Mouse (Mus musculus) heart, postnatal 25 days (tissue): ENCODE data around the gene Scd4. TPM values are rescaled to one million over a fixed set of nuclear protein-coding genes. Genes with fewer than 3 reads are reported as not detected.
"Not testable (repeated sequence)": the region's sequence is repeated elsewhere in the genome, so short reads cannot be mapped to it uniquely, and the experiment has no call there.

Experiments
- DNase-seq: peaks from one replicate; pipeline ENCODE4 v3.0.0; 2022; ENCODE audit warnings: low spot score
- intact Hi-C: fragments of 180-260 bp; cut with DNase I; formaldehyde crosslinking; loops from one replicate; pipeline ENCODE4 v1.15.1; 2025
- total RNA-seq, 2 experiments: library from RNA; stranded (reverse); gene quantifications; 2 replicates each; pipeline ENCODE4 v1.2.3; 2021

Gene Scd4
- total RNA-seq, 2 experiments from 2014 or later: 6.5 to 9.2 TPM

DNA sequence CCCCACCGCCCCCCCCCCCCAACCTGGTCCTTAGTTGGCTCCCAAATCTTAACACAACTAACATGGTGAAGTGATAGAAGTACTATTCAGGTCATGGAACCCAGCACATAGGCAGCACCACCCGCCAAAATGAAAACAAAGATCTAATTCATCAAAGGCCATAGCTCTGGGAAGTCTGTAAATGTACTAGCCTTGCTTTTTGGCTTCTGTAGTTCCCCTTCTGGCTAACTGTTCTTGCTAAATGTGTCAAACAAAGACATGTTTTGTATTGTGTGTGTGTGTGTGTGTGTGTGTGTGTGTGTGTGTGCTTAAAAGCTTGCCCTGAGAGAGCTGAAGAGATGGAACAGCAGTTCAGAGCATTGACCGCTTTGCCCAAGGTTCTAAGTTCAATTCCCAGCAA is 19.8 kb upstream of the Scd4 start:
- intact Hi-C loops: no loop called here
- no peak for DNase-seq

DNA sequence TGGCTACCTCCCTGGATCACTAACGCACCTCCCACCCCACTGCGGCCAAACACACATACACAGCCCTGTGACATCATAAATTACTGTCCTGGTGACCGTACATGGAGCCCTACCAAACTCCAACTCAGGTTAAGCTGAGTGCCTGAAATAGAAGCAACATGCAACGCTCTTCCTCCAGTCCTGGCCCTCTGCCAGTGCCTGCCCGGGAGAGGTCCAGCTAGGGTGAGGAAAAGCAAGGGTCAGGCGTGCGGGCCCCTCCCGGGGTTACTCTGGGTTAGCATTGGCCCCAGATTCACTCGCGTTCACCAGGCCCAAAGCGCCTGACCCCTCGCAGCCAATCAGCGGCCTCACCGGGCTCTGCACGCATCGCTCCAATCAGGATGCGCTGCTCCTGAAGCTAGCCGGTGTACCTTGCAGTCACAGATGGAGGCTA is 18.5 kb upstream of the Scd4 start:
- intact Hi-C loops: no loop called here
- DNase-seq: peak; percentile 87

DNA sequence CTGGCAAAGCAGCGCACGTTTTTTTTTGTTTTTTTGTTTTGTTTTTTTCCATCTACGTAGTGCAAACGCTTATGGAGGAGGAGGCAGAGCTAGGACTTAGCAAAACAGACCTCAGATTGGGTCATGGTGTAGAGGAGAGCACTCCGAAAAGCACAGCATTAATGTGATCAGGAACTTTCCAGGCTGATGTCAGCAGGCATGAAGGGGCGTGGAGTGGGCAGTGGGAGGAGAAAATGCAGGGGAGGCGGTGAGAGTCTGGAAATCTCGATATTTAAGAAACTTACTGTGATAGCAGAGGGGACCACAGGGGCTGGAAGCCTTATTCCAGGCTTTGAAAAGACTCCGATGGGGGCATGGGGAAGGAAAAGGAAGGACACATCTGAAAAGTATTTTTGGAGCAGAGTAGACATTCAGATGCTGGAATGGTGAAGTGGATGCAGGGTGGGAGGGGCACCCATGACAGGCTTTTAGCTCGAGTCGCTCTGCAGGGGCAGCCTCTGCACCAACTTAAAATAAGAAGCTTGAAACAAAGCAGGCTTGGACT is 17.9 kb upstream of the Scd4 start:
- peak; percentile 41 for DNase-seq
- intact Hi-C loops: no loop called here

DNA sequence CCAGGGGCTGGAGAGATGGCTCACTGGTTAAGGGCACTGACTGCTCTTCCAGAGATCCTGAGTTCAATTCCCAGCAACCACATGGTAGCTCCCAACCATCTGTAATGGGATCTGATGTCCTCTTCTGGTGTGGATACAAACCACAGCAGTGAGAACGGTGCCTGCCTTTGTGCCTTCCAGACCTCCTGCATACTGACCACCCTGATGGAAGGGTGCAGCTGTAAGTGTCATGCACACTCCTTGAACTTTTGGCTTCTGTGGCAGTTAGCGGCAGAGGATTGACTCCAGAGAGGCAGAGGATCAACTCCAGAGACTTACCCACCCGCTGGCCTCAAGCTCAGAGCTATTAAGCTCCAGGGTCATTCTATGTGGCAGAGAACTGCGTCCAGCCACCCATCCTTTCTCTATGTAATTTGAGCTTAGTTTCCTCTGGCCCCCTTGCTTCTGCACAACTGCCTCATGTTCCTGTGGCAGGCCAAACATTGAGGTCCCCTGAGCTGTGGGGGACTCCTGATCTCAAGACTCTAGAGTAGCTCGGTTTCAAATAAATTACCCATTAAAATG is 16.1 kb upstream of the Scd4 start:
- intact Hi-C loops: no loop called here

DNA sequence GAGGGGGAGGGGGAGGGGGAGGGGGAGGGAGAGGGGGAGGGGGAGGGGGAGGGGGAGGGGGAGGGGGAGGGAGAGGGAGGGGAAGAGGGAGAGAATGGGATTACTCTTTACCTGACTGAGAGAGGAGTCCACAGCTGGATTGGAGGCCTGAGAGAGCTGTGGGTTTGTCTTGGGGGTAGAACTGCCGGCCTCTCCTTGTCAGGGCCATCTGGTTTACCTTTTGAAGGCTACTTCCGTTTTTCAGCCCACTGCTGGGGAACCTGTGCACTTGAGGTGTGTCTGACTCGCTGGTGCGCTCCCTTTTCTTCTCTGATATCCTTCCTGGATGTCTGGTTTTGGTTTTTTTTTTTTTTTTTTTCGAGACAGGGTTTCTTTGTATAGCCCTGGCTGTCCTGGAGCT is 15.5 kb upstream of the Scd4 start:
- DNase-seq: no peak
- intact Hi-C loops: no loop called here

More for the DNA sequence above, 16.1 kb upstream of the Scd4 start:
- DNase-seq: no peak

DNA sequence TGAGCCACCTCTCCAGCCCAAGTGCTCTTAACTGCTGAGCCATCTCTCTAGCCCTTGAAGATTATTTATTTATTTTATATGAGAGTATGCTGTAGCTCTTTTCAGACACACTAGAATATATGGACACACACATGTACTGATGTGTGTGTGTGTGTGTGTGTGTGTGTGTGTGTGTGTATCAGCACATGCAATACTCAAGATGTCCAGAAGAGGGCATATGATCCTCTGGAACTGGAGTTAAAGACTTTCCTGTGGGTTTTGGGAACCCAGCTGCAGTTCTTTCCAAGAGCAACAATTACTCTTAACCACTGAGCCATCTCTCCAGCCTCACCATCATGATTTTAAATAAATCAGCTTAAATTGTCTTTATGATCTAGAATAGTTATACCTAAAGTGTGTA is 14.3 kb upstream of the Scd4 start:
- intact Hi-C loops: no loop called here
- DNase-seq: no peak

DNA sequence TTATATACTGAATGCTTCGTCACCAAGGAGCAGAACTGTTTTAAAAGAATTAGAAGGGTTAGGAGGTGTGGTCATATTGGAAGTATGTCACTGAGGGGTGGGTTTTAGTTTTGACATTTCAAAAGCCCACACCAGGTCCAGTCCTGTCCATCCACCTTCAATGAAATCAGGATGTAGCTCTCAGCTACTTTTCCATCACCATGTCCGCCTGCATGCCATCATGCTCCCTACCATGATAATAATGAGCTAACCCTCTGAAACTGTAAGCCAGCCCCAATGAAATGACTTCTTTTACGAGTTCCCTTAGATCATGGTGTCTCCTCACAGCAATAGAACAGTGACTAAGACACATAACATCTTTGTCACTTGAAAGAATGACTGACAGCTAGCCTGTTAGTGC is 12.6 kb upstream of the Scd4 start:
- no peak for DNase-seq
- intact Hi-C loops: no loop called here

DNA sequence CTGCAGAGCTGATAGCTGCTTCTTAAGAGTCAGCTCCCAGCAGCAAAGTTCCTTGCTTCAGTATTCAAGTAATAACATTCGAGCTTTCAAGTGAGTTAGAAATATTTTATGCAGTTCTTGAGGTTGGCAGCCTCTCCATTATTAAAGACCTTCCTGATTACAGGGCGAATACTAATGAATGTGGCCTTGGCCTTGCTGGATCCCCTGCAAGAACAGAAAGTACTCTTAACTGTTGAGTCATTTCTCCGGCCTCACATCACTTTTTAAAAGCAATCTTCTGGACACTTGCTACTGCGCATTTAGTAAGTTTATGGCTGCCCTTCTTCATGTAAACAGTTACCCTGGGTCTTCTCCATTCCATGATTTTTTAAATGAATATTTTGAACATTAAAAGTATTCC is 11.7 kb upstream of the Scd4 start:
- no peak for DNase-seq
- intact Hi-C loops: no loop called here

DNA sequence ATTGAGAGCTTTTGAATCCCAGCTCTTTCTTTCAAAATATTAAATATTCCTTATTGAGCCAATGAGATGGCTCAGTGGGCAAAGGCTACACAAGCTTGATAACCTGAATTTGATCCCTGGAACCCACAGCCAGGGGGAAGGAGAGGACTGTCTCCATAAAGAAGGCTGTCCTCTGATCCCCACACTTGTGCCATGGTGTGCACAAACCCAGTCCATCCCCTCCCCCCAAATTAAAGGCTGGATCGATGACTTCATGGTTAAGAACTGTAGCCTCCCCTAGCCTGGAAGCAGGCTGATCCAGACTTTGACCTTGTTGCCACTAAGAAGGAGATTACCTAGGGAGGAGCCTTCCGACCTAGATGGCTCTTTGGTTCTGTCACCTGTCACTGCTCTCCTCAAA is 11.3 kb upstream of the Scd4 start:
- intact Hi-C loops: no loop called here
- DNase-seq: no peak

DNA sequence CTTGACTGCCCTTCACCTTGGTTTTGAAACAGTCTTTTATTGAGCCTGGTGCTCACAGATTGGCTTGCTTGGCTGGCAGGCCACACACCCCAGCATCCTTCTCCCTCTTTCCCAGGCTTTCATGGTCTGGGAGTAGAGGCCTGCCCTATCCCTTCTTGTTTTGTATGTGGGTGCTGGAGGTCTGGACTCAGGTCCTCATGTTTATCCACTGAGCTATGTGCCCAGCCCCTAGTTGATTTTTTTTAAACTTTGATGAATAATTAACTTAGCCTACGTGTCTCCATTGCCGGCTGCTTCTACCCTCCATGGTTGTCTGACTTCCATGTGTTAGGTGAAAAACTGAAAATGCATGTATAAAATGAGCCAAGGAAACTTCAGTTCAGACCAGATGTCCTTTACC is 3.3 kb upstream of the Scd4 start:
- no peak for DNase-seq
- intact Hi-C loops: no loop called here

DNA sequence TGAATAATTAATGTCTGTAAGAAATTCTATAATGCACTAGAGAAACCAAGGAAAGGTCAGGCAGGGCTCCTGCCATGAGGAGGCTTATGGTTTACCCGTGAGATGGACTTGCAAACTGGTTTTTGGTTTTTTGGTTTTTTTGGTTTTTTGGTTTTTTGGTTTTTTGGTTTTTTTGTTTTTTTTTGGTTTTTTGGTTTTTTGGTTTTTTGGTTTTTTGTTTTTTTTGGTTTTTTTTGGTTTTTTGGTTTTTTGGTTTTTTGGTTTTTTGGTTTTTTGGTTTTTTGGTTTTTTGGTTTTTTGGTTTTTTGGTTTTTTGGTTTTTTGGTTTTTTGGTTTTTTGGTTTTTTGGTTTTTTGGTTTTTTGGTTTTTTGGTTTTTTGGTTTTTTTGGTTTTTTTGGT is 1.8 kb upstream of the Scd4 start:
- intact Hi-C loops: not testable (repeated sequence)

DNA sequence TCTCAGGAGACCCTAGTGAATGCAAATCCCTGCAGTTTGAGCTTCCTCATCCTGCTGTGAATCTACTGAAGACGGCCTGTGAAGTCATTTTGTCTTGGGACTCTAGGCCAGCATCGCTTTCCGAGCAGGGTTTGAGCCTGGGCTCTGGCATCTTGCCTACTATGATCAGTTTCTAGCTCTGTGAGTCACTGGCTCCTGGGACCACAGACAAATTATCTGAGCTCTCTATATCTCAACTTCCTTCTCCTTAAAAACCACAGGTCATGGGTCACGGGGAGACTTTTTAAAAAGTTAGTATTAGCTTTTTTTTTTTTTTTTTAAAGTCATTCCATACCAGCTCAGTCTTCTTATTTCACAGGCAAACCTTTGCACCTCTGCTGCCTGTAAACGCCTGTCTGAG is 981 bp upstream of the Scd4 start:
- DNase-seq: no peak
- intact Hi-C loops: no loop called here

More for the DNA sequence above, 1.8 kb upstream of the Scd4 start:
- not testable (repeated sequence) for DNase-seq

DNA sequence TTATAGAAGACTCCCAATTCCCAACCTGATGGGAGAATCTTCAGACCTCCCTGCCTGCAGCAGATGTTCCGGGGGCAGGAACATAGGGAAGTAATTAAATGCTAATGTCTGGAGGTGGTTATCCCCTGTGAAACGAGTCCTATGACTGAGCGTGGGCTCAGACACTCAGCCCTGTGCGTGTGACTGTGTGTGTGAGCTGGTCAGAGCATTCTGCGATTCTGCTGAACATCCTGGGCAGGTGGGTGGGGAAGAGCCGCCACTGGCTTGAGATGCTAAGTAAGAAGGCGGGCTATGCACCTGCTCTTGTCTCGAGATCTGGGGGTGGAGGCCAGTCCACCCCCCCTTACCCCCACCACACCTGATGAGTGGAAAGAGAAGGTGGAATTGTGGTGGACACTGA is 566 bp upstream of the Scd4 start:
- intact Hi-C loops: no loop called here
- no peak for DNase-seq

DNA sequence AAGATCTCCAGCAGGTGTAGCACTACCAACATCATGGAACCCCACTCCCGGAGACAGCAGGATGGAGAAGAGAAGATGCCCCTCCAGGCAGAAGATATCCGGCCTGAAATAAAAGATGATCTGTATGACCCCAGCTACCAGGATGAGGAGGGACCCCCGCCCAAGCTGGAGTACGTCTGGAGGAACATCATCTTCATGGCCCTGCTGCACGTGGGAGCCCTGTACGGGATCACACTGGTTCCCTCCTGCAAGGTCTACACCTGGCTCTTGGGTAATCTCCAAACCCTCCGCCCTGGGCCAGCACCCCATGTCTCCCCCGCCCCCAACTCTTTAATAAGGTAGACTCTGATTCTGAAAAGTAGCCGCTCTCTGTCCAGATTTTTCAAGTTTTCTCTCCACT is 1.1 kb downstream of the Scd4 start:
- DNase-seq: no peak
- intact Hi-C loops: no loop called here

DNA sequence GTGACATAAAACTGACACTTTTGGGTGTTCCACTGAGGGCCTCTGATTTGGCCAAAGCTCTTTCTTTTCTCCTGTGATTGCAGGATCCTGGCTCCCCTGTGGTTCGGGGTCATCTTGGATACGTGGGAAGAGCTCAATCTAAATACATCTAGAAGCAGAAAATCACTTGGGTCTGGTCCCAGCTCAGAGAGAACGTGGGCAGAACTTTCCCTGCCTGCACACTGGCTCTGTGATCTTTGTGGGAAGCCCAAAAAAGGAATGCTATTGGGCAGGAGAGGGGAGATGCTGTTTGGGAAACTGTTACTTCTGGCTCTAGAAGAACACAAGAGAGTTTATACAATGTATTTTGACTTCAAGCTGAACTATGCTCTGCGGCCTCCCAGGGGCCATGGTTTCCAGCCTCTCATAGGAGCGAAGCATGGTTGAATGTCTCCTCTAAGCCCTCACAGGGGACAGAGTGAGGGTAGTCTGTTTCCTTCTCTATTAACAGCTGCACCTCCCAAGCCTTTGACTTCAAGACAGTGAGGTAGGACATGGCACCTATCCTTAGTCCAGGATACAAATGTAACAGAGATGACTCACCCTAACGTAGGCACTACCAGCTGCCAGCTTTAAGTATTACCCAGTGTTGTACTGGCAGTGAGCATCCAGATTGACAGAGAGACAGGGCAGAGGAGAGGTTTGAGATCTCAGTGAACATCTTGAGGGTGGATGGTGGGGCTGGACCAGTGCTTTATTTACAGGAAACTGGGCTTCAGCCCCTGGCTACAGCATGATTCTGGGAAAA is 3.2 kb downstream of the Scd4 start:
- DNase-seq: no peak
- intact Hi-C loops: no loop called here

DNA sequence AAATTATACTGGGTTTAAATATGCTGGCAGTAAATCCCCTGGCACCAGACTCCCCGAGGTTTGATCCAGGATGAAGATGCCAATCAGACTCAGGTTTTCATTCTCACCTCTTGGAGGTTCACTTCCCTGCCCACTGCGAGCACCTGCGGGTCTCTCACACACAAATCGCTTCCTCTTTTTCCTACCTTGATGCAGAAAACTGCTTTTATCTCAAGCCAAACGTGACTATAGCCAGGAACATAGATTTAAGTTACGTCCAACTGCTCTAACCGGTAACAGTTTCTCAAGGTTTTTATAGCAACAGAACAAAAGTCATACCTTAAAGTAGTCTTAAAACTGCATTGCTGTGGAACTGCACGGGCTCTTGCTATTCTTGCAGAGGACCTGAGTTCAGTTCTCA is 16.8 kb downstream of the Scd4 start:
- intact Hi-C loops: no loop called here
- no peak for DNase-seq

DNA sequence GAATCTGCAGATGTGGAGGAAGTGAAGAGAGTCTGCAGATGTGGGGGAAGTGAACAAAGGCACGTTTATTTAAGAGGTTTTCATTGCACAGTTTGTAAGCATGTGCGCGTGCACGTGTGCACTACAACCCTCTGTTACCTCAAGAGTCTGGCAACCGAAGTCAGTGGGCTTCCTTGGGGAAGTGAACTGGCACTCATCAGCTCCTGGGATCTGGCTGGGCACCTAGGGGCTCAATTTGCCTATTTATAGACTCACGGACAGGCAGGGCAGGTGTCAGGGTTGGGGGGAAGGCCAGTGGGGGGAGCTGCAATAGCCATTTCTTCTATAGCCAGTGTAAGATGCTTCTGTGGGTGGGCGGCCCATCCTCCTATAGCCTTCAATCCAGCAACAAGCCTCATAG is 18.9 kb downstream of the Scd4 start:
- intact Hi-C loops: no loop called here
- no peak for DNase-seq

DNA sequence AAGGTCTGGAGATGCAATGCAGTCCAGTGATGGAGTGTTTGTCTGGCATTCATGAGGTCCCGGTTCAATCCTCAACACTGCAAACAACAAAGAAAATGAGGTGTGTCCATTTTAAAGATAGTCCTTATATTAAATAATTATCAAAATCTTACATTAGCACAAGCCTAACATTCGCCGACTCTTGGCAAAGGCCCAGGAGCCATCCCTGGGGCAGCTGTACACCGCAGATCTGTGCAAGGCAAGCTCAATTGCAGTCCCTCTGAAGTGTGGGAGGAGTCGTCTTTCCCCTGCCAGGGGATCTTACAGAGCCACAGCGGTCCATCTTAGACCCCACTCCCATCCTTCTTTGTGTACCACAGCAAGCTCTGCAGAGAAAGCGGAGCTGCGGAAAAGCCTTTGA is 25.8 kb downstream of the Scd4 start:
- intact Hi-C loops: no loop called here
- DNase-seq: no peak

DNA sequence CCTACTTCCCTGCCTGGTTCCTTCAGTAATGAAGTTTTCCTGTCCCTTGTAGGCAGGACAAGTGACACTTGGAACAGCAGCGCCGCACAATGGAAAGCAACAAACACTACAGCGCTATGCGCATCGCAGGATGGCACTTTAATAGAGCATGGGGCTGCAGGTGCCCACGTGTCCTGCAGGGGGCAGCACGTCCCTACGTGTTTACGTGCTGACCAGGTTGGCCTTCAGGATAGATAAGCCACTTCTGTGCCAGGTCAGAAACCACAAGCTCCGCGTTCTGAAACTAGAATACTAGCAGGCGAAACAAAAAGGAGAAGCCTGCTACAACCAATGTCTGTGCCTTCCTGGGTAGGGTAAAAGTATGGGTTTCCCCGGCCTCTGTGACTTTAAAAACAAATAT is 30.6 kb downstream of the Scd4 start:
- intact Hi-C loops: loop anchor here (5.0 kb wide), 1 partner anchor 116 kb away; no protein-coding TSS in a partner anchor
- peak; percentile 23 for DNase-seq

DNA sequence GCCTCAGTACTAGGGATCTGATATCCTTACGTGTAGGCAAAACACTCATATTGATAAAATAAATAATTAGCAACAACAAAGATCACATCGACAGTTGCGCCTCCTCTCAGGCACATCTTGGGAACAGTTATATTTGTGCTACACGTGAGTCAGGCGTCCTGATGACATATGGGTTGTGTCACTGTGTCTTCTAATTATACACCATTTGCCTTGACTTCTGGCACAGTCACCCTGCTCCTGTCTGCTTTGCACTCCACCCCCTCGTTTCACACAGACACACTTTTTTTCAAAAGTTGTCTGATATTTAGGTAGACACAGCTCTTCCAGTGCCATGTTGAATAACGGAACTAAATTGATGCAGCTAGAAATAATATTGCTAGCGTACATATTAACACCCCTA is 31.1 kb downstream of the Scd4 start:
- intact Hi-C loops: loop anchor here (5.0 kb wide), 1 partner anchor 117 kb away; no protein-coding TSS in a partner anchor

DNA sequence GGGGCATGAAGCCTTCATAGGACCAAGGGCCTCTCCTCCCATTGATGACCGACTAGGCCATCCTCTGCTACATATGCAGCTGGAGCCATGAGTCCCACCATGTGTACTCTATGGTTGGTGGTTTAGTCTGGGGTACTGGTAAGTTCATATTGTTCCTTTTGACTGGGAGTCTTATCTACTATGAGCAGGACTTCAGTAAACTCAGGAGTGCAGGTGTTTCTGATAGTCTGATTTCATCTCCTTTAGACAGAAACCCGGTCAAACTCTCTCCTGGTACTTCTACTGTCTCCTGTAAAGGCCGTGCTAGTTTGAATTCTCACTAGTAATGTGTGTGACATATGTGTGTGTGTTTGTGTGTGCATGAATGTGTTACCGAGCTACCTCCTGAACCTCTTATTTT is 32.8 kb downstream of the Scd4 start:
- DNase-seq: no peak
- intact Hi-C loops: no loop called here

More for the DNA sequence above, 31.1 kb downstream of the Scd4 start:
- DNase-seq: no peak
